Mouse (Mus musculus): Measurements from ENCODE around the gene Leng1. TPM values are rescaled to one million over a fixed set of nuclear protein-coding genes. Genes with fewer than 3 reads are reported as not detected.

Gene Leng1
- total and polyA plus RNA-seq, 3 experiments, result 5.8 to 8.5 (median 6.7) TPM

GRCm38 (mm10) chr7:3665215-3666114 is at the start of gene Leng1 (continued):
- TF ChIP-seq MAFK (IDR thresholded peaks at IDR 0.05; ENCODE audit: insufficient replicate concordance, low read length), result no peak

GRCm38 (mm10) chr7:3715249-3715648 is 49.6 kb upstream of the Leng1 start:
- in situ Hi-C loops (cut with MboI; ENCODE audit: low pct_ligation_motif_present, low pct_unique_long_range_greater_than_20kb, low sequenced_read_pairs) (no loop called here), dilution Hi-C loops (cut with MboI; ENCODE audit: extremely low pct_ligation_motif_present, extremely low pct_unique_long_range_greater_than_20kb, low sequenced_read_pairs) (no loop called here)
- H3K4me1 ChIP-seq (ENCODE audit: control insufficient read depth in 1 of 2, insufficient read depth in 2 of 2), result peaks cover 11 to 40% of the 10 kb centered on the region in 2 experiments

GRCm38 (mm10) chr7:3712264-3712942 is 46.8 kb upstream of the Leng1 start:
- in situ Hi-C loops (cut with MboI; ENCODE audit: low pct_ligation_motif_present, low pct_unique_long_range_greater_than_20kb, low sequenced_read_pairs), result no loop called here
- TF ChIP-seq SIN3A (IDR thresholded peaks at IDR 0.05; ENCODE audit: low read length) (no peak), E2F4 (IDR thresholded peaks at IDR 0.05; ENCODE audit: insufficient replicate concordance, low read depth, low read length) (no peak), USF1 (IDR thresholded peaks at IDR 0.05; ENCODE audit: low read depth, low read length) (no peak), MYC (IDR thresholded peaks at IDR 0.05; ENCODE audit: low read depth, low read length) (0 out of 2 replicates have a peak, but pooled peaks have one; percentile 25), ZC3H11A (IDR thresholded peaks at IDR 0.05; ENCODE audit: low read depth, low read length) (no peak), CHD2 (IDR thresholded peaks at IDR 0.05; ENCODE audit: low read length) (no peak; the same call in 1 of the 2 replicates), RCOR1 (conservative IDR thresholded peaks at IDR 0.05; ENCODE audit: low read depth, low read length) (0 out of 2 replicates have a peak, but pooled peaks have one; percentile 56), MAX (IDR thresholded peaks at IDR 0.05; ENCODE audit: low read length) (no peak), POLR2AphosphoS2 (IDR thresholded peaks at IDR 0.05; ENCODE audit: low read depth, low read length) (no peak), MAFK (IDR thresholded peaks at IDR 0.05; ENCODE audit: insufficient replicate concordance, low read length) (0 out of 2 replicates have a peak, but pooled peaks have one; percentile 49), MXI1 (IDR thresholded peaks at IDR 0.05; ENCODE audit: low read depth, low read length) (no peak), SMC3 (IDR thresholded peaks at IDR 0.05; ENCODE audit: low read depth, low read length) (no peak), GABPA (IDR thresholded peaks at IDR 0.05; ENCODE audit: insufficient replicate concordance, low read depth, low read length) (no peak), IRF4 (IDR thresholded peaks at IDR 0.05; ENCODE audit: low read depth, low read length) (peak; percentile 91), CHD1 (IDR thresholded peaks at IDR 0.05; ENCODE audit: low read depth, low read length) (no peak), PAX5 (IDR thresholded peaks at IDR 0.05; ENCODE audit: low read length) (no peak), RAD21 (IDR thresholded peaks at IDR 0.05; ENCODE audit: low read depth, low read length) (no peak), EP300 (IDR thresholded peaks at IDR 0.05; ENCODE audit: low read length) (peak; percentile 85), BHLHE40 (IDR thresholded peaks at IDR 0.05; ENCODE audit: low read depth, low read length) (peak; percentile 24; the same call in 1 of the 2 replicates), ETS1 (conservative IDR thresholded peaks at IDR 0.05; ENCODE audit: low read depth, low read length) (peak; percentile 32; the same call in 1 of the 2 replicates)

More at GRCm38 (mm10) chr7:3715249-3715648, 49.6 kb upstream of the Leng1 start:
- no peaks in the 10 kb centered on the region for H3K79me2 ChIP-seq (replicated peaks; ENCODE audit: control insufficient read depth, extremely low read depth, insufficient read depth, poor library complexity, severe bottlenecking)
- H3K9me3 ChIP-seq (replicated peaks; ENCODE audit: low read length), result no peaks in the 10 kb centered on the region
- H3K36me3 ChIP-seq (replicated peaks in 1 of 2; ENCODE audit: control insufficient read depth in 1 of 2, insufficient read depth in 1 of 2, low read length in 1 of 2), result peaks cover 0 to 25% of the 10 kb centered on the region in 2 experiments
- no peak overlapping the region for H3K4me3 ChIP-seq (replicated peaks in 1 of 3; ENCODE audit: low read depth in 2 of 3, low read length in 2 of 3, poor library complexity in 1 of 3)
- no peak for DNase-seq (ENCODE audit: extremely low read depth)
- no peaks in the 10 kb centered on the region for H3K27me3 ChIP-seq (replicated peaks)
- no peak overlapping the region for H3K4me2 ChIP-seq (ENCODE audit: insufficient read depth, low read depth, poor library complexity, severe bottlenecking)
- TF ChIP-seq NELFE (IDR thresholded peaks at IDR 0.05; ENCODE audit: low read depth, low read length) (no peak), HCFC1 (IDR thresholded peaks at IDR 0.05; ENCODE audit: low read depth, low read length) (no peak), MYC (IDR thresholded peaks at IDR 0.05; ENCODE audit: low read depth, low read length) (no peak), POLR2AphosphoS2 (IDR thresholded peaks at IDR 0.05; ENCODE audit: low read depth, low read length) (no peak), MAZ (IDR thresholded peaks at IDR 0.05; ENCODE audit: low read depth, low read length) (no peak), MAX (IDR thresholded peaks at IDR 0.05; ENCODE audit: low read length) (no peak), TBP (conservative IDR thresholded peaks at IDR 0.05; ENCODE audit: low read depth, low read length) (no peak), EP300 (IDR thresholded peaks at IDR 0.05; ENCODE audit: low read length) (no peak), E2F4 (IDR thresholded peaks at IDR 0.05; ENCODE audit: insufficient replicate concordance, low read depth, low read length) (no peak), ETS1 (conservative IDR thresholded peaks at IDR 0.05; ENCODE audit: low read depth, low read length) (no peak), JUN (IDR thresholded peaks at IDR 0.05; ENCODE audit: insufficient read depth, low read depth, low read length) (no peak), TCF12 (IDR thresholded peaks at IDR 0.05; ENCODE audit: low read depth, low read length) (no peak), RCOR1 (conservative IDR thresholded peaks at IDR 0.05; ENCODE audit: low read depth, low read length) (no peak), SIN3A (IDR thresholded peaks at IDR 0.05; ENCODE audit: low read length) (no peak), NRF1 (IDR thresholded peaks at IDR 0.05; ENCODE audit: low read depth, low read length) (no peak), ZMIZ1 (IDR thresholded peaks at IDR 0.05; ENCODE audit: low read depth, low read length) (no peak), ZNF384 (IDR thresholded peaks at IDR 0.05; ENCODE audit: low read depth, low read length) (no peak), ELF1 (IDR thresholded peaks at IDR 0.05; ENCODE audit: low read depth, low read length) (no peak), IRF4 (IDR thresholded peaks at IDR 0.05; ENCODE audit: low read depth, low read length) (no peak)
- no peak overlapping the region for H3K27ac ChIP-seq (ENCODE audit: insufficient read depth, low read depth)
- no peak overlapping the region for H3K9ac ChIP-seq (ENCODE audit: insufficient read depth, low read depth)

More at GRCm38 (mm10) chr7:3712264-3712942, 46.8 kb upstream of the Leng1 start:
- Histone ChIP-seq H3K79me2 (replicated peaks; ENCODE audit: control insufficient read depth, extremely low read depth, insufficient read depth, poor library complexity, severe bottlenecking) (no peaks in the 10 kb centered on the region), H3K27ac (ENCODE audit: insufficient read depth, low read depth) (no peak overlapping the region), H3K27me3 (replicated peaks) (no peaks in the 10 kb centered on the region), H3K9me3 (replicated peaks; ENCODE audit: low read length) (no peaks in the 10 kb centered on the region), H3K4me2 (ENCODE audit: insufficient read depth, low read depth, poor library complexity, severe bottlenecking) (no peak overlapping the region), H3K4me3 (replicated peaks in 1 of 3; ENCODE audit: low read depth in 2 of 3, low read length in 2 of 3, poor library complexity in 1 of 3) (no peak overlapping the region), H3K9ac (ENCODE audit: insufficient read depth, low read depth) (no peak overlapping the region), H3K4me1 (ENCODE audit: control insufficient read depth in 1 of 2, insufficient read depth in 2 of 2) (peaks cover 9 to 52% of the 10 kb centered on the region in 2 experiments), H3K36me3 (replicated peaks in 1 of 2; ENCODE audit: control insufficient read depth in 1 of 2, insufficient read depth in 1 of 2, low read length in 1 of 2) (peaks cover 5 to 33% of the 10 kb centered on the region in 2 experiments)
- DNase-seq (ENCODE audit: extremely low read depth), result peak; percentile 34
- dilution Hi-C loops (cut with MboI; ENCODE audit: extremely low pct_ligation_motif_present, extremely low pct_unique_long_range_greater_than_20kb, low sequenced_read_pairs), result no loop called here

Data from CH12.LX (cell line).